15 mouse cellular contexts compared by ENCODE assay signal in the genomic region with DNA sequence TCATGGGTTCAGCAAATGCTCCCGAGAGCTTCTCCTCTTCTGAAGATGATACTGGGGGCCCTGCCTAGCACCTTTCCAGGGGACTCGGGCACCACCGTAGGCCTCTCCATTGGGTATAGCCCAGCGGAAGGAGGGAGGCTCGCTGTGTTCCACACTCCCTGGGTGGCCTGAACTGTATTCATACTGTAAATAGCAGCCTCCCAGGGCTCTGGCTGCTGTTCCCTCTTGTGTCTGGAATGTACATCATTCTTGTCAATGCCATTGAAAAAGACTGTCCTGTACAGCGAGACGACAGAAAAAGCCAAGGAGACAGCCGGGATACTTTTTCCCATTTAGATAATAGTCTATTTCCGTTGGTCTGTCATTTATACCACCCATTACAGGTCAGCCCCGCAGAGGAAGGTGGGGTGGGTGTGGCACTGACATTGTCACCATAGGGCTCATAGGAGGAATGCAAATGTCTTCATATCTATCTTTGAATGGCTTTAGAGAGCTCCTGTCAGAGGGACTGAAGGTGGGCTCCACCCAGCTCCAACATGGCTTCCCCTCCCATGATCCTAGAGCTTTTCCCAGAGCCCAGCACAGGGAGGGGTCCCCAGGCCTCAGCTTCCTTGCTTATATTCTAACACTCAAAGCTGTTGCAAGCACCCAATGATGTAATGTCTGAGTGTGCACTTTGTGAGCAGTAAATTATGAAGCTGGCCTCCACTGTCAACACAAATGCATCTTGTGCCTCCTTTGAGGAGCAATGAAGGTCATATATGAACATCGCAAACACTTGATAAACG. TPM values are rescaled to one million over a fixed set of nuclear protein-coding genes. Genes with fewer than 3 reads are reported as not detected.
DNase-seq lines count a peak whose midpoint lies in the region; ATAC-seq and TF ChIP-seq lines count a peak whose summit lies in the region.
"Had no signal": no experiment of that assay in that cellular context is flagged by ENCODE, and none has a peak within 500 bp of the region (broad histone marks: within the 10 kb centered on the region; RNA-seq: fewer than 3 reads in every experiment).

No protein-coding gene starts in this region.

- TF ChIP-seq POLR2A in lung, adult 2 months (IDR thresholded peaks at IDR 0.05; ENCODE audit: borderline replicate concordance, extremely low read depth, low read depth, low read length), result no peak

- TF ChIP-seq EP300 in liver, postnatal 0 days (IDR thresholded peaks at IDR 0.05; ENCODE audit: low read depth), result no peak

- DNase-seq in heart, embryonic 10.5 days (ENCODE audit: low spot score), result no peak
- DNase-seq in heart, adult 18-20 months, result no peak
- DNase-seq in lung, embryonic 14.5 days, result peak; percentile 69
- DNase-seq in lung, adult 2 months, result no peak
- no peak for DNase-seq in liver, postnatal 0 days
- no peak for DNase-seq in retina, embryonic 14.5 days (ENCODE audit: low spot score)
- DNase-seq: cerebellum, adult 9-10 months; forebrain, postnatal 0 days; kidney, adult 9 months; layer of hippocampus, adult 9-11 months; thymus, postnatal 14 days had no signal

- 0 out of 2 replicates have a peak, but pooled peaks have one; percentile 4 for TF ChIP-seq CTCF in lung, embryonic 14.5 days (IDR thresholded peaks at IDR 0.05; ENCODE audit: low read depth)
- no peak for TF ChIP-seq CTCF in lung, adult 2 months (IDR thresholded peaks at IDR 0.05; ENCODE audit: insufficient read depth, low read length)
- TF ChIP-seq CTCF in liver, postnatal 0 days (IDR thresholded peaks at IDR 0.05; ENCODE audit: low read depth), result no peak

- H3K27me3 ChIP-seq in heart, embryonic 10.5 days (ENCODE audit: insufficient read depth, poor library complexity, severe bottlenecking), result no peaks in the 10 kb centered on the region
- H3K27me3 ChIP-seq in lung, embryonic 14.5 days (ENCODE audit: insufficient read depth, low read length), result no peaks in the 10 kb centered on the region
- no peaks in the 10 kb centered on the region for H3K27me3 ChIP-seq in liver, postnatal 0 days (ENCODE audit: insufficient read depth, low read length)
- H3K27me3 ChIP-seq: embryonic facial prominence, embryonic 12.5 days; Patski had no signal

- no peaks in the 10 kb centered on the region for H3K36me3 ChIP-seq in heart, embryonic 10.5 days
- H3K36me3 ChIP-seq in lung, embryonic 14.5 days (ENCODE audit: insufficient read depth), result peaks cover 6% of the 10 kb centered on the region; the same call in 1 of the 2 replicates
- peaks cover 10% of the 10 kb centered on the region; the same call in 1 of the 2 replicates for H3K36me3 ChIP-seq in liver, postnatal 0 days (replicated peaks; ENCODE audit: insufficient read depth, low read length)

- ATAC-seq in lung, embryonic 14.5 days (ENCODE audit: insufficient read depth), result peak; percentile 77
- 0 out of 2 replicates have a peak, but pooled peaks have one; percentile 22 for ATAC-seq in erythroblast, adult 5-6 weeks (replicated peaks; ENCODE audit: low FRiP score, poor library complexity, severe bottlenecking)
- peak; percentile 13; the same call in 1 of the 2 replicates for ATAC-seq in liver, postnatal 0 days
- ATAC-seq in inflammation-experienced regulatory T-cells, adult 6 months, result no peak
- ATAC-seq: forebrain, postnatal 0 days; Patski had no signal

- peak overlapping the region; percentile 54; the same call in 1 of the 2 replicates for H3K27ac ChIP-seq in heart, embryonic 10.5 days
- H3K27ac ChIP-seq in lung, embryonic 14.5 days (ENCODE audit: low read depth), result no peak overlapping the region
- no peak overlapping the region for H3K27ac ChIP-seq in liver, postnatal 0 days (ENCODE audit: low read depth)
- H3K27ac ChIP-seq: embryonic facial prominence, embryonic 12.5 days had no signal

- no peak overlapping the region for H3K4me2 ChIP-seq in lung, embryonic 14.5 days
- peak overlapping the region; percentile 16; the same call in 1 of the 2 replicates for H3K4me2 ChIP-seq in liver, postnatal 0 days (ENCODE audit: low read depth, low read length)
- H3K4me2 ChIP-seq: embryonic facial prominence, embryonic 12.5 days had no signal

- H3K9me3 ChIP-seq in heart, embryonic 10.5 days, result no peaks in the 10 kb centered on the region
- no peaks in the 10 kb centered on the region for H3K9me3 ChIP-seq in lung, embryonic 14.5 days (ENCODE audit: low read depth, low read length)
- no peaks in the 10 kb centered on the region for H3K9me3 ChIP-seq in liver, postnatal 0 days (ENCODE audit: low read length)
- H3K9me3 ChIP-seq: embryonic facial prominence, embryonic 12.5 days had no signal

- 64% methylated on average over 12 of the region's 12 CpGs for WGBS in heart, embryonic 10.5 days
- WGBS in lung, embryonic 14.5 days, result 55% methylated on average over 12 of the region's 12 CpGs
- 56% methylated on average over 12 of the region's 12 CpGs for WGBS in lung, adult 2 months
- 71% methylated on average over 12 of the region's 12 CpGs for WGBS in liver, postnatal 0 days (ENCODE audit: insufficient replicate concordance)

- peaks cover 63% of the 10 kb centered on the region for H3K4me1 ChIP-seq in heart, embryonic 10.5 days
- peaks cover 20% of the 10 kb centered on the region for H3K4me1 ChIP-seq in lung, embryonic 14.5 days (ENCODE audit: insufficient read depth)
- peaks cover 58% of the 10 kb centered on the region for H3K4me1 ChIP-seq in lung, adult 2 months (ENCODE audit: control insufficient read depth, insufficient read depth, low read length)
- peaks cover 62% of the 10 kb centered on the region for H3K4me1 ChIP-seq in liver, postnatal 0 days (ENCODE audit: insufficient read depth)

- H3K4me3 ChIP-seq in heart, embryonic 10.5 days, result no peak overlapping the region
- H3K4me3 ChIP-seq in lung, embryonic 14.5 days (ENCODE audit: low read depth, low read length), result no peak overlapping the region
- no peak overlapping the region for H3K4me3 ChIP-seq in lung, adult 2 months (replicated peaks; ENCODE audit: extremely low read depth, low read depth, low read length)
- no peak overlapping the region for H3K4me3 ChIP-seq in liver, postnatal 0 days (ENCODE audit: low read depth, low read length)
- H3K4me3 ChIP-seq: embryonic facial prominence, embryonic 12.5 days had no signal

- H3K9ac ChIP-seq in lung, embryonic 14.5 days, result no peak overlapping the region; the same call in 1 of the 2 replicates
- H3K9ac ChIP-seq in liver, postnatal 0 days (replicated peaks), result no peak overlapping the region; the same call in 1 of the 2 replicates
- H3K9ac ChIP-seq: embryonic facial prominence, embryonic 12.5 days; forebrain, postnatal 0 days had no signal

RNA-seq across cellular contexts. Expression of gene Abhd2, which starts 10.1 kb away (rescaled TPM):
- polyA plus RNA-seq in heart, embryonic 10.5 days (2016; fragmentation: Nextera tagmentation; extraction: Ambion mirVana), result 4.7 and 5.4 TPM in 2 replicates
- 10 to 100 TPM; 33.0 to 36.3 TPM for total RNA-seq in heart, adult 18-20 months (2021)
- 21.5 TPM in 2 replicates for polyA plus RNA-seq in lung, embryonic 14.5 days (2014; fragmentation: Nextera tagmentation; extraction: Ambion mirVana)
- polyA plus RNA-seq in lung, adult 2 months (2012; rRNA removed), result 53.1 and 64.0 TPM in 2 replicates
- 19.0 and 19.6 TPM in 2 replicates for total RNA-seq in erythroblast, adult 5-6 weeks (2015; ENCODE audit: low replicate concordance)
- 12.1 and 14.9 TPM in 2 replicates for total RNA-seq in erythroblast, adult 5-6 weeks (2017; ENCODE audit: low replicate concordance)
- polyA plus RNA-seq in liver, postnatal 0 days (2015; fragmentation: Nextera tagmentation; extraction: Ambion mirVana), result 38.2 and 49.3 TPM in 2 replicates
- 10 to 100 TPM; 16.0 to 35.6 (median 29.9) TPM for polyA plus RNA-seq in inflammation-experienced regulatory T-cells, adult 6 months (2017; shearing (Covaris generic))
